Mouse (Mus musculus): ENCODE data around the gene Ppp1r3e. TPM values are rescaled to one million over a fixed set of nuclear protein-coding genes. Genes with fewer than 3 reads are reported as not detected.

Gene Ppp1r3e
- total RNA-seq, 2 experiments from 2014 or later, result 2.8 to 5.2 TPM

Other genes starting within 250 kb of the Ppp1r3e start
- not detected for gene Gm17606, start 236.6 kb downstream of the Ppp1r3e start, total RNA-seq (2021)
- gene Cdh24, start 236.2 kb downstream of the Ppp1r3e start, total RNA-seq (2021), result 1 to 10 TPM; 1.1 to 1.6 TPM
- 10 to 100 TPM; 17.2 to 18.6 TPM for gene 1700123O20Rik, start 191.3 kb downstream of the Ppp1r3e start, total RNA-seq (2021)
- 100 to 1,000 TPM; 105 to 106 TPM for gene Acin1, start 190.6 kb downstream of the Ppp1r3e start, total RNA-seq (2021)
- gene Gm29776, start 178.7 kb downstream of the Ppp1r3e start, total RNA-seq (2021), result not detected
- gene Cebpe, start 165.4 kb downstream of the Ppp1r3e start, total RNA-seq (2021), result not detected
- gene Slc7a8, start 95.6 kb downstream of the Ppp1r3e start, total RNA-seq (2021), result 1 to 10 TPM; 3.2 to 3.7 TPM
- not detected for gene Rnf212b, start 63.4 kb downstream of the Ppp1r3e start, total RNA-seq (2021)
- 1 to 10 TPM; 6.7 to 8.6 TPM for gene Homez, start 6.6 kb downstream of the Ppp1r3e start, total RNA-seq (2021)
- 10 to 100 TPM; 35.1 to 39.2 TPM for gene Bcl2l2, start 5.8 kb upstream of the Ppp1r3e start, total RNA-seq (2021)
- 1 to 10 TPM; 4.1 to 8.1 TPM for gene Gm20521, start 5.9 kb upstream of the Ppp1r3e start, total RNA-seq (2021)
- 10 to 100 TPM; 66.9 to 77.6 TPM for gene Pabpn1, start 14.9 kb upstream of the Ppp1r3e start, total RNA-seq (2021)
- gene Slc22a17, start 35.6 kb upstream of the Ppp1r3e start, total RNA-seq (2021), result 1 to 10 TPM; 3.4 to 5.6 TPM
- 1 to 10 TPM; 4.1 to 4.6 TPM for gene Efs, start 48.6 kb upstream of the Ppp1r3e start, total RNA-seq (2021)
- gene Il25, start 55.1 kb upstream of the Ppp1r3e start, total RNA-seq (2021), result not detected
- under 1 TPM; 0.49 to 0.60 TPM for gene Cmtm5, start 58.7 kb upstream of the Ppp1r3e start, total RNA-seq (2021)
- gene Myh6, start 89.4 kb upstream of the Ppp1r3e start, total RNA-seq (2021), result over 10,000 TPM; 23,215 to 24,603 TPM
- gene Gm17428, start 99.4 kb upstream of the Ppp1r3e start, total RNA-seq (2021), result not detected
- gene Myh7, start 117.1 kb upstream of the Ppp1r3e start, total RNA-seq (2021), result 1,000 to 10,000 TPM; 2,004 to 2,187 TPM
- 10 to 100 TPM; 23.4 to 28.4 TPM for gene Ngdn, start 137.9 kb upstream of the Ppp1r3e start, total RNA-seq (2021)
- 1 to 10 TPM; 2.5 to 3.3 TPM for gene Zfhx2, start 214.8 kb upstream of the Ppp1r3e start, total RNA-seq (2021)
- gene Thtpa, start 217.2 kb upstream of the Ppp1r3e start, total RNA-seq (2021), result 10 to 100 TPM in 1 of 2 experiments, 1 to 10 TPM in 1; 9.6 to 11.4 TPM
- 1 to 10 TPM; 4.6 to 5.4 TPM for gene Ap1g2, start 229.0 kb upstream of the Ppp1r3e start, total RNA-seq (2021)
- gene Jph4, start 239.4 kb upstream of the Ppp1r3e start, total RNA-seq (2021), result under 1 TPM; 0.10 to 0.36 TPM

Data from heart, postnatal 14 days (tissue).